Mouse (Mus musculus) liver, embryonic 14.5 days (tissue): Measurements from ENCODE around the gene Matn3. TPM values are rescaled to one million over a fixed set of nuclear protein-coding genes. Genes with fewer than 3 reads are reported as not detected.
"Not testable (repeated sequence)": the region's sequence is repeated elsewhere in the genome, so short reads cannot be mapped to it uniquely, and the experiment has no call there.

ENCODE experiments used
- ATAC-seq: fragments of 200-750 bp; cut with Nextera tagmentation; 2 replicates; pipeline ENCODE4 v1.8.0; 2017; ENCODE audit warnings: moderate number of reproducible peaks, mild to moderate bottlenecking, moderate library complexity; ENCODE audit not compliant: insufficient read depth
- DNase-seq, 3 experiments: peaks; one replicate each; pipeline ENCODE4 v3.0.0-alpha.2; 2012 to 2013; ENCODE audit warnings: low read depth in 3 of 3, low spot score in 3 of 3
- H3K27ac ChIP-seq: fragments of 300-500 bp; sonication (generic); 2 replicates; pipeline ENCODE4 v1.5.1; 2014; ENCODE audit warnings: moderate library complexity, mild to moderate bottlenecking, control low read depth, inconsistent platforms
- H3K27me3 ChIP-seq: fragments of 300-500 bp; sonication (generic); 2 replicates; pipeline ENCODE4 v1.6.1; 2014; ENCODE audit warnings: mild to moderate bottlenecking, low read length, moderate library complexity; ENCODE audit not compliant: control insufficient read depth, insufficient read depth
- H3K36me3 ChIP-seq: fragments of 300-500 bp; sonication (generic); replicated peaks from 2 replicates; pipeline ENCODE4 v1.6.1; 2014; ENCODE audit warnings: low read depth; ENCODE audit not compliant: control insufficient read depth, insufficient read depth
- H3K4me1 ChIP-seq, 2 experiments: fragments of 200-500 bp in 1 of 2; fragments of 300-500 bp in 1 of 2; sonication (generic) in 1 of 2; replicated peaks; 2 replicates each; pipeline ENCODE4 v1.6.1; 2012 to 2014; ENCODE audit warnings: antibody characterized with exemption in 1 of 2, inconsistent platforms in 1 of 2, low read length in 1 of 2; ENCODE audit not compliant: control insufficient read depth in 2 of 2, insufficient read depth in 2 of 2
- H3K4me2 ChIP-seq: fragments of 300-500 bp; sonication (generic); 2 replicates; pipeline ENCODE4 v1.6.1; 2014; ENCODE audit warnings: low read depth, mild to moderate bottlenecking, control low read depth, moderate library complexity
- H3K4me3 ChIP-seq, 2 experiments: fragments of 200-500 bp in 1 of 2; fragments of 300-500 bp in 1 of 2; sonication (generic) in 1 of 2; 2 replicates each; pipeline ENCODE4 v1.5.1; 2012 to 2014; ENCODE audit warnings: low read depth in 2 of 2, low read length in 2 of 2, mild to moderate bottlenecking in 2 of 2, control low read depth in 1 of 2, inconsistent platforms in 1 of 2, moderate library complexity in 1 of 2; ENCODE audit not compliant: insufficient read depth in 1 of 2
- H3K9ac ChIP-seq: fragments of 300-500 bp; sonication (generic); replicated peaks from 2 replicates; pipeline ENCODE4 v1.6.1; 2014; ENCODE audit warnings: mild to moderate bottlenecking, control low read depth, moderate library complexity
- H3K9me3 ChIP-seq: fragments of 300-500 bp; sonication (generic); 2 replicates; pipeline ENCODE4 v1.6.1; 2016; ENCODE audit warnings: low read length, mixed read lengths; ENCODE audit not compliant: control insufficient read depth
- CTCF ChIP-seq: IDR thresholded peaks from 2 replicates; pipeline ENCODE4 v1.5.1; 2016; ENCODE audit warnings: antibody characterized with exemption, low read depth, control low read depth
- EP300 ChIP-seq: IDR thresholded peaks from 2 replicates; pipeline ENCODE4 v1.6.1; 2016; ENCODE audit warnings: antibody characterized with exemption, low read depth
- WGBS: fragments of 180-500 bp; shearing (Covaris S2); extraction: QIAGEN DNeasy Blood & Tissue Kit; methylation state at CpG from one replicate; pipeline ENCODE4 v1.1.7; 2014; ENCODE audit not compliant: insufficient replicate concordance; 5-methylcytosine and 5-hydroxymethylcytosine counted together
- polyA plus RNA-seq, 2 experiments: library from polyadenylated mRNA; depleted of rRNA in 1 of 2; stranded (reverse) in 1 of 2; unstranded in 1 of 2; fragments of >200 nt; fragmentation: Nextera tagmentation in 1 of 2; extraction: Ambion mirVana in 1 of 2; gene quantifications; 2 replicates each; pipeline versions ENCODE4 v1.2.1 to v1.2.3; 2012 to 2014

Gene Matn3
- polyA plus RNA-seq, 2 experiments, result 0.03 to 0.07 TPM

DNA sequence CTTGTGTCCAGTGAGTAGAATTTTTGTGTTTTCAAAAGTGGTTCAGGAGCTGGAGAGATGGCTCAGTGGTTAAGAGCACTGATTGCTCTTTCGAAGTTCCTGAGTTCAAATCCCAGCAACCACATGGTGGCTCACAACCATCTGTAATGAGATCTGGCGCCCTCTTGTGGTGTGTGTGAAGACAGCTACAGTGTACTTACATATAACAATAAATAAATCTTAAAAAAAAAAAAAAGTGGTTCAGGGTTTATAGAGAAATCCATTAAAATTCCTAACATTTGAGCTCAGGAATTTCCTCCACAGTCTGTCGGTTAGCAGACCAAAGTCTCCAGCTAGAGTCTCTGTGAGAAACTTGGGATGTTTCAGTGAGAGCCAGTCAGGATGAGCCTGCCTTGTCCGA lies 11.5 kb upstream of the Matn3 start:
- H3K4me3 ChIP-seq, DNase-seq, H3K9ac ChIP-seq, H3K27ac ChIP-seq, H3K4me1 ChIP-seq, H3K9me3 ChIP-seq, H3K27me3 ChIP-seq, ATAC-seq, H3K4me2 ChIP-seq: not testable (repeated sequence)
- TF ChIP-seq CTCF, result peak; percentile 54
- WGBS, result 56% methylated on average over 4 of the region's 4 CpGs
- H3K36me3 ChIP-seq, result peaks cover 39% of the 10 kb centered on the region

DNA sequence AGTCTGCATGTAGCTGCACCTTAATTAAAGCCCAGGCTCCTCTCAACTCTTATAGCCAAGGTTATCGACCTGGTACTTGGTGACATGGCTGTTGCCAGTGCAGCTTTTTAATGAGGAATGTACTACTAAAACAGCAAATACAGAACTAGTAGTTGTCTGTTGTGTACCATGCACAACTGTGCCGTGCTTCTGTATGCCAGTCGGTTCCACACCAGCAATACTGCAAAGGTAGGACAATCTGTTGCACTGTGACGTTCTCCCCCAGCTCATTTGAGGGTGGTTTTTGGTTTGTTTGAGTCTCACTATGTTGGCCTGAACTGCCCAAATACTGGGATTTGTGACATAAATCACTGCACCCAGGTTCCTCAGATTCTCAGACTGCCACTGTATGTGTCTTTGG lies 8.2 kb upstream of the Matn3 start:
- Histone ChIP-seq H3K36me3 (peaks cover 31% of the 10 kb centered on the region), H3K27me3 (no peaks in the 10 kb centered on the region), H3K27ac (no peak overlapping the region), H3K4me2 (no peak overlapping the region), H3K9ac (no peak overlapping the region), H3K4me1 (no peaks in the 10 kb centered on the region), H3K9me3 (no peaks in the 10 kb centered on the region), H3K4me3 (no peak overlapping the region)
- ATAC-seq (no peak), DNase-seq (no peak)
- 76% methylated on average over 4 of the region's 4 CpGs for WGBS
- TF ChIP-seq CTCF (no peak), EP300 (no peak)

DNA sequence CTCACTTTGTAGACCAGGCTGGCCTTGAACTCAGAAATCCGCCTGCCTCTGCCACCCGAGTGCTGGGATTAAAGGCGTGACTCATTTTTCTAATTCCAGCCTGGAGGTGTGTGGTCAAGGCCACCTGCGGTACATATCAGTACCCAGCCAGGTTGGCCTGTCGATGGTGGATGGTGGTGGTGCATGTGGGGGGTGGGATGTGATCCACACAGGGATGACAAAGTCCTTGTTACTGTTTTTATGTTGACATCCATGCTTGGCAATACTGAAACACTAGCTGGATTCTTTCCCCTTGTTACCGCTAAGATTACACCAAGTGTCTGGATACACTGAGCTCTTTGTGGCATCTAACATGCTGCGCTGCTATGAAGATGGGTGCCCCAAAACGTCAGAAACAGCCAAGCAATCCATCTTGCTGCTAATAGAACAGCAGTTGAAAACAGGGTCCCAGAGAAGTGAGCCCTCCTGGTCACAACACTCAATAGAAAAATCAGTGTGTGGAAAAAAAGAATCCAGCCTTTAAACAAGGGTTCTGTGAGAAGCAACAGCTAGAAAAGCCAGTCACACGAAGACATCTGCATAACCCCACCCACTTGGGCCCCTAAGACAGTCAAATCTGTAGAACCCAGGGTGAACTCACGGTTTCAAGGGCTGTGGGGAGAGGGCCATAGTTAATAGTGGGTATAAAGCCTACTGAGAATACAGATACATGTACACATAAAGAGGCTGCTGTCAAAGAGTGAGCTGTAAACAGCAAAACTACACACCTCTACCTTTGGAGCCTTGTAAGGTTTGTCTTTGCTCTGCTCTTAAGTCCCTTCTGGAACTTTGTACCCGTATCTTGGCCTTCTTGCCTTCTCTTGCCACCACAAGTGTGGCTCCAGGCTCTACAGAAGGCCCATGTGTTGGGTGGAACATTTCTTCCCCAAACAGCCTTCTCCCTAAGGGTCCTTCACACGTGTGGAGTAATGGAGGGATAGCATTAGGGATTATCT lies 7.4 kb upstream of the Matn3 start:
- H3K9me3 ChIP-seq, result no peaks in the 10 kb centered on the region
- H3K27ac ChIP-seq, result no peak overlapping the region
- H3K36me3 ChIP-seq, result peaks cover 24% of the 10 kb centered on the region
- TF ChIP-seq EP300, result no peak
- TF ChIP-seq CTCF, result no peak
- WGBS, result 55% methylated on average over 12 of the region's 12 CpGs
- ATAC-seq (no peak), DNase-seq (no peak)
- H3K9ac ChIP-seq, result no peak overlapping the region
- H3K27me3 ChIP-seq, result no peaks in the 10 kb centered on the region
- H3K4me3 ChIP-seq, result no peak overlapping the region
- H3K4me2 ChIP-seq, result no peak overlapping the region
- no peaks in the 10 kb centered on the region for H3K4me1 ChIP-seq

DNA sequence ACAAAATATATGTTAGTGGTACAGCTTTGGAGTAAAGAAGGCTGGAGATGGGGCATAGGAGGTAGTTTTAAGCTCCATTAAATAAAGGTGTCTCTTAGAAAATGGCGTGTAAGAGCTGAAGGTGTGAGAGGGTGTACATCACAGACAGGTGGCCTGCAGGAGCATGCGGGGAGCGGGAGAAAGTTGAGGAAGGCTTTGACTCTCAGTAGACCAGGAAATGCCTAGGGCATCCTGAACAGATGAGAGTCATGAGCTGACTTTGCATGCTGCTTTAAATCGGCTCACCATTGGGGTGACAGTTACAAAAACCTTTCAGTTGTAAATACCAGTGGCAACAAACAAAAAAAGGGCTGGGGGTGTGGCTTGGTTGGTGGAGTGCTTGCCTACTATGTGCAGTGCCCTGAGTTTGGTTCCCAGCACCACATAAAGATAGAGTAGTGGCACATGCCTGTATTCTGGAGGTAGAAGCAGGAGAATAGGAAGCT lies 6.6 kb upstream of the Matn3 start:
- 59% methylated on average over 4 of the region's 4 CpGs for WGBS
- Histone ChIP-seq H3K4me3 (no peak overlapping the region), H3K36me3 (peaks cover 15% of the 10 kb centered on the region), H3K4me1 (no peaks in the 10 kb centered on the region), H3K27me3 (no peaks in the 10 kb centered on the region; the same call in 1 of the 2 replicates), H3K9me3 (no peaks in the 10 kb centered on the region), H3K4me2 (no peak overlapping the region), H3K27ac (no peak overlapping the region), H3K9ac (no peak overlapping the region)
- ATAC-seq (no peak), DNase-seq (no peak)
- no peak for TF ChIP-seq CTCF
- no peak for TF ChIP-seq EP300

DNA sequence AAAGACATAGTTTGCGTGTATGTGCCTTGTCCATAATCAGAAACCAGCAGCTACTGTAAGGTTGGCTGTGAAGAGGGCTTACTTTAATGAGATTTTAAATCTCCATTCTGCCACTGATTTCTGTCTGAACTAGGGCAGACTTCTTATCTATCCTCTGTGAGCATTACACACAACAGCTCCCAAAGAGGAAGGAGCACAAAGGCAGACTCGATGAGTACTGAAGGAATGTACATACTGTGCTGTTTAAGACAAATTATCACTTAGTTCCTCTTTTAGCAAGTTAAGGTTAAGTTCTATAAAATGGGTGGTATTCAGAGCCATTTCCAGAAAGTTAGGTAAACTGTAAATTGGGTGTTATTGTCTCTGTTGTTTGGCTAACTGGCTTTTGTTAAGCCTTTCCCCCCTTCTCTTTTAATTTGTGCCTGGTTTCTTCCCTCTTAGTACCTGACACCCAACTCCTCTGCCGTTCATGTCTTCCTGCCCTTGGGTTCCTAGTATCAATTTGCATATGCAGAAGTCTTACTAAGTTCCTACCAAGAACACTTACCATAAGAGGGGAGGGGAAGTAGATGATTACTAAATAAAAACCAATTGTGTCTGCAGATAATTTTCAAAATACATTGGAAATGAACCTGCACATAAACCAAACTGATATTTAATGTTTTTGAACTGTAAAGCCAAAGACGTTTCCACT lies 5.9 kb upstream of the Matn3 start:
- H3K4me1 ChIP-seq, result no peaks in the 10 kb centered on the region
- H3K4me2 ChIP-seq, result no peak overlapping the region
- TF ChIP-seq EP300 (no peak), CTCF (no peak)
- peaks cover 8% of the 10 kb centered on the region for H3K36me3 ChIP-seq
- H3K9ac ChIP-seq, result no peak overlapping the region
- no peak for DNase-seq
- H3K9me3 ChIP-seq, result no peaks in the 10 kb centered on the region
- ATAC-seq, result no peak
- H3K27ac ChIP-seq, result no peak overlapping the region
- H3K27me3 ChIP-seq, result no peaks in the 10 kb centered on the region; the same call in 1 of the 2 replicates
- no peak overlapping the region for H3K4me3 ChIP-seq
- 22% methylated on average over 4 of the region's 4 CpGs for WGBS
